Mouse (Mus musculus): ENCODE results near the gene Rnf185. TPM values are rescaled to one million over a fixed set of nuclear protein-coding genes. Genes with fewer than 3 reads are reported as not detected.

Rnf185 gene
- 40.7 and 43.9 TPM in 2 replicates for polyA plus RNA-seq (2016; fragmentation: Nextera tagmentation; extraction: Ambion mirVana)

DNA sequence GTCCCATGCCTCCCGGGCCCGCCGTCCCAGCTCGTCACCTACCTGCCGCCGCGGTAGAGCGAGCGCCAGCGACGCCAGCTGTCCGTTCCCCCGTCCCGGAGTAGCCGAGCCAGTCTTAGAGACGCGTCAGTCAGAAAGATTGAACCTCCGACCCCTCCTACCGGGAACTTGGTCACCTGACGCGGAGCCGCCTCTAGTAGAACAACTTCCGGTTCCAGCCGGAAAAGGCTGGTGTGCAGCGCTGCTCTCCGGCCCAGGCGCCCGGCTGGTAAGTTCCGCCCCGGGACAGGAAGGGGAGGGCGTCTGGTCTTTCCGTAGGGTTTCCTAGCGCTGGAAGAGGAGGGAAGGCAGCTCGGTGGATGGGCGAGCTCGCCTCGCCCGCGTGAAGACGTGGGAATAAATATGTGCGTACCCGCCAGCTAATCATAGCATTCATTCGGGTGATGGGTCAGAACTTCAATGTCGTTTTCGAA is at the start of gene Rnf185:
TSS of gene Rnf185 (minus strand) at position 197 of the 473 bp plus-strand sequence.
- peak within 1 kb of the TSS; percentile 69 for H3K9ac ChIP-seq
- no peaks in the 10 kb centered on the region for H3K27me3 ChIP-seq (replicated peaks)
- peak; percentile 97 for ATAC-seq (ENCODE audit: low FRiP score, low read depth)
- H3K4me3 ChIP-seq, result peak within 1 kb of the TSS; percentile 73
- peak within 1 kb of the TSS; percentile 93 for H3K4me2 ChIP-seq (replicated peaks)
- H3K27ac ChIP-seq, result peak within 1 kb of the TSS; percentile 60
- H3K4me1 ChIP-seq, result peaks cover 15% of the 10 kb centered on the region
- peaks cover 6% of the 10 kb centered on the region; the same call in 1 of the 2 replicates for H3K36me3 ChIP-seq
- under 1% methylated on average over 45 of the region's 45 CpGs for WGBS
- H3K9me3 ChIP-seq, result no peaks in the 10 kb centered on the region

DNA sequence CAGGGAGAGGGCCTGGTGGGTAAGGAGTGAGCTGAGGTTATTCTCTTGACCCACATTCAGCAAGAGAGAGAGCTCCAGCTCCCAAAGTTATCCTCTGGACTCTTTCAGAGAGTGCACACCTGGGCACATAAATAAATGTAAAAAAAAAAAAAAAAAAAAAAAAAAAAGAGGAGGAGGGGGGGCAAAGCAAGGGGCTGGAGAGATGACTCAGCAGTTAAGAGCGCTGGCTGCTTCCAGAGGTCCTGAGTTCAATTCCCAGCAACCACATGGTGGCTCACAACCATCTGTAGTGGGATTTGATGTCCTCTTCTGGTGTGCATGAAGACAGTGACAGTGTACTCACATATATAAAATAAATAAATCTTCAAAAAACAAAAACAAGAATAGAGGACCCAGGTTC is 45.1 kb upstream of the Rnf185 start:
- H3K36me3 ChIP-seq, result no peaks in the 10 kb centered on the region
- H3K4me3 ChIP-seq, result no peak overlapping the region
- no peaks in the 10 kb centered on the region for H3K9me3 ChIP-seq
- no peak overlapping the region for H3K9ac ChIP-seq
- H3K4me2 ChIP-seq (replicated peaks), result no peak overlapping the region
- 100% methylated on average over 1 of the region's 1 CpGs for WGBS
- ATAC-seq (ENCODE audit: low FRiP score, low read depth), result no peak
- H3K27me3 ChIP-seq (replicated peaks), result no peaks in the 10 kb centered on the region
- no peaks in the 10 kb centered on the region for H3K4me1 ChIP-seq
- H3K27ac ChIP-seq, result no peak overlapping the region

GRCm38 (mm10) chr11:3496756-3497155 is 44.6 kb upstream of the Rnf185 start:
- Histone ChIP-seq H3K36me3 (no peaks in the 10 kb centered on the region), H3K9ac (no peak overlapping the region), H3K27me3 (replicated peaks) (no peaks in the 10 kb centered on the region), H3K4me3 (no peak overlapping the region), H3K27ac (no peak overlapping the region), H3K4me1 (no peaks in the 10 kb centered on the region), H3K4me2 (replicated peaks) (no peak overlapping the region), H3K9me3 (no peaks in the 10 kb centered on the region)
- 67% methylated on average over 5 of the region's 5 CpGs for WGBS
- no peak for ATAC-seq (ENCODE audit: low FRiP score, low read depth)

- ATAC-seq (ENCODE audit: low FRiP score, low read depth), result no peak
- H3K27me3 ChIP-seq (replicated peaks), result no peaks in the 10 kb centered on the region
- H3K4me1 ChIP-seq, result no peaks in the 10 kb centered on the region
- H3K36me3 ChIP-seq, result no peaks in the 10 kb centered on the region
- no peaks in the 10 kb centered on the region for H3K9me3 ChIP-seq
- no peak overlapping the region for H3K4me2 ChIP-seq (replicated peaks)
- no peak overlapping the region for H3K4me3 ChIP-seq
- H3K27ac ChIP-seq, result no peak overlapping the region
- 94% methylated on average over 14 of the region's 14 CpGs for WGBS
- H3K9ac ChIP-seq, result no peak overlapping the region
Measured at GRCm38 (mm10) chr11:3495496-3495895, 43.3 kb upstream of the Rnf185 start.

- no peak overlapping the region for H3K4me2 ChIP-seq (replicated peaks)
- no peaks in the 10 kb centered on the region for H3K4me1 ChIP-seq
- WGBS, result 88% methylated on average over 17 of the region's 17 CpGs
- H3K4me3 ChIP-seq, result no peak overlapping the region
- no peaks in the 10 kb centered on the region for H3K36me3 ChIP-seq
- no peak overlapping the region for H3K9ac ChIP-seq
- no peak for ATAC-seq (ENCODE audit: low FRiP score, low read depth)
- H3K27ac ChIP-seq, result no peak overlapping the region
- no peaks in the 10 kb centered on the region for H3K9me3 ChIP-seq
- H3K27me3 ChIP-seq (replicated peaks), result no peaks in the 10 kb centered on the region
Measured at GRCm38 (mm10) chr11:3494857-3495256, 42.7 kb upstream of the Rnf185 start.

- no peak for ATAC-seq (ENCODE audit: low FRiP score, low read depth)
- Histone ChIP-seq H3K9ac (no peak overlapping the region), H3K4me1 (no peaks in the 10 kb centered on the region), H3K27ac (no peak overlapping the region), H3K4me2 (replicated peaks) (no peak overlapping the region), H3K9me3 (no peaks in the 10 kb centered on the region), H3K36me3 (no peaks in the 10 kb centered on the region), H3K4me3 (no peak overlapping the region), H3K27me3 (replicated peaks) (no peaks in the 10 kb centered on the region)
- WGBS, result 66% methylated on average over 4 of the region's 4 CpGs
Measured at GRCm38 (mm10) chr11:3492748-3493147, 40.6 kb upstream of the Rnf185 start.

GRCm38 (mm10) chr11:3489036-3489435 is 36.9 kb upstream of the Rnf185 start:
- Histone ChIP-seq H3K9ac (no peak overlapping the region), H3K9me3 (no peaks in the 10 kb centered on the region), H3K27ac (no peak overlapping the region), H3K27me3 (replicated peaks) (no peaks in the 10 kb centered on the region), H3K4me2 (replicated peaks) (no peak overlapping the region), H3K4me1 (no peaks in the 10 kb centered on the region), H3K4me3 (no peak overlapping the region), H3K36me3 (no peaks in the 10 kb centered on the region)
- ATAC-seq (ENCODE audit: low FRiP score, low read depth), result no peak
- 83% methylated on average over 5 of the region's 5 CpGs for WGBS

- WGBS, result 26% methylated on average over 11 of the region's 11 CpGs
- no peak within 1 kb of the TSS for H3K9ac ChIP-seq
- no peak within 1 kb of the TSS for H3K4me2 ChIP-seq (replicated peaks)
Measured at GRCm38 (mm10) chr11:3487952-3488570, 35.9 kb upstream of the Rnf185 start, which contains the start of gene Pla2g3. Pla2g3 (plus strand) TSS chr11:3488284.

DNA sequence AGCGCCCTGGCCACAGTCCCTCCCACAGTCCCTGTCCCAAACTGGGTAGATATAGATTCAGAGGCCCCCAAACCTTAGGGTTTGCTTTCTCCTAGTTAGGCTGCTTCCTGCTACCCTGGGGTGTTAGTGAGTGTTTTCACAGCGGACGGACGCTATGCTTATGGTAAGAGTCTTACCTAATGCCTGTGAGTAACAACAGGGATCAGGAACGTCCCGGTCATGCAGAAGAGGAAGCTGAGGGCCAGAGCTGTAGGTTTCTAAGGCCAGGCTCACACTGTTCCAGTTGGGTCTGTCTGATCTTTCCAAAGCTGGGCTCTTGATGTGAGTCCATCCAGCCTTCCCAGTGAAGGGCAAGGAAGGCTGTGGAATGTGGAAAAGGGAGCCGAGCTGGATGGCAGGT is 34.2 kb upstream of the Rnf185 start:
- H3K9me3 ChIP-seq, result no peaks in the 10 kb centered on the region
- no peaks in the 10 kb centered on the region for H3K4me1 ChIP-seq
- no peak overlapping the region for H3K9ac ChIP-seq
- no peaks in the 10 kb centered on the region for H3K27me3 ChIP-seq (replicated peaks)
- 79% methylated on average over 7 of the region's 7 CpGs for WGBS
- no peak overlapping the region for H3K4me2 ChIP-seq (replicated peaks)
- H3K36me3 ChIP-seq, result no peaks in the 10 kb centered on the region
- no peak for ATAC-seq (ENCODE audit: low FRiP score, low read depth)
- H3K27ac ChIP-seq, result no peak overlapping the region
- no peak overlapping the region for H3K4me3 ChIP-seq

More at GRCm38 (mm10) chr11:3487952-3488570, 35.9 kb upstream of the Rnf185 start, which contains the start of gene Pla2g3:
- H3K9me3 ChIP-seq, result no peaks in the 10 kb centered on the region
- H3K36me3 ChIP-seq, result no peaks in the 10 kb centered on the region
- no peak within 1 kb of the TSS for H3K4me3 ChIP-seq
- ATAC-seq (ENCODE audit: low FRiP score, low read depth), result no peak
- H3K4me1 ChIP-seq, result no peaks in the 10 kb centered on the region
- no peak within 1 kb of the TSS for H3K27ac ChIP-seq
- H3K27me3 ChIP-seq (replicated peaks), result no peaks in the 10 kb centered on the region

DNA sequence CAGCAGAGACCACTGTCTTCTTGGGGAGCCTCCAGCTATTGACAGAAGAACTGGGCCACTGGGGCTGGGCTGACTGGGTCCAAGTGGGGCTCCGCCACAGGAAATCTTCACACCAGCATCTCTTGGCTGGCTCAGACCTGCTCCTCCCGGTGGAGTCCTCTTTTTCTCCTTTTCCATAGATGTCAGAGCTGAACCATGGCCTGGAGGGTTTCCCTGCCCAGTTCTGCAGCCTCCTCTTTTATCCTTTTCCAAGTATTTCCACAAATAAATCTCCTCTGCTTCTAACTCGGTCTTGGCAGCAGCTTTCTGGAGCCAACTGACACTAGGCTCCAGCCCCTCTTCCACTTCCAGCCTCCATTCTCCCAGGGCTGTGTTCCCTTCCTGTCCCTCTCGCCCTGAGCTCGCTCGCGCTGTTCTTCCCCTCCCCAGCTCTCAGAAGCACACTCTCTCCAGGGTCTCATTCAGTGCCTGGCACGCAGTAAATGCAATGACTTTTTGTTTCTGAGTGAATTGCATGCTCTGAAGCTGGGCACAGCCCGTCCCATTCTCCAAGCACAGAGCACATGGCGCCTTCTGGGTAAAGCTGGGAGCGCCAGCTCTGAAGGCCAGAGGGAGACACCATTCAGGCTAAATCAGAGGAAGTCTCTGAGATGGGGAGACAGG is 31.9 kb upstream of the Rnf185 start:
- no peak for ATAC-seq (ENCODE audit: low FRiP score, low read depth)
- WGBS, result 59% methylated on average over 11 of the region's 11 CpGs
- Histone ChIP-seq H3K36me3 (no peaks in the 10 kb centered on the region), H3K4me3 (no peak overlapping the region), H3K4me1 (no peaks in the 10 kb centered on the region), H3K9me3 (no peaks in the 10 kb centered on the region), H3K9ac (no peak overlapping the region), H3K27ac (no peak overlapping the region), H3K4me2 (replicated peaks) (no peak overlapping the region), H3K27me3 (replicated peaks) (no peaks in the 10 kb centered on the region)

DNA sequence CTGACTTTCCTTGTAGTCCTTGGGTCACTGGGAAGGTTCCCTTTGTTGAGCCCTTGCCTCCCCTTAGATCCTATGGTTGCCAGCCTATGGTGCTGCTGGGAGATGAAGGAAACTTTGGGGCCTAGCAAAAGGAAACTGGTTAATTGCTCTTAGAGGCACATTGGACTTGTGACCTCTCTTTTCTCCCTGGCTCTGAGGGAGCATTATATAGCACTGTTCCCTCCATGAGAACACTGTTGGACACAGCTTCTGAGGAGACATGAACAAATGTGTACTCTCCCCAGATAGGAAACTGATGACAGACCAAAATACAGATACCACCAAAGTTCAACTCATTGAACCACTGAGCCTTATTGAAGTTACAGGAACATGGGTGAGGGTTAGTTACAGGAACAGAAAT is 23.3 kb upstream of the Rnf185 start:
- H3K4me1 ChIP-seq, result no peaks in the 10 kb centered on the region
- no peaks in the 10 kb centered on the region for H3K27me3 ChIP-seq (replicated peaks)
- H3K9me3 ChIP-seq, result no peaks in the 10 kb centered on the region
- H3K4me2 ChIP-seq (replicated peaks), result no peak overlapping the region
- no peak for ATAC-seq (ENCODE audit: low FRiP score, low read depth)
- H3K9ac ChIP-seq, result no peak overlapping the region
- H3K4me3 ChIP-seq, result no peak overlapping the region
- no peak overlapping the region for H3K27ac ChIP-seq
- no peaks in the 10 kb centered on the region for H3K36me3 ChIP-seq

GRCm38 (mm10) chr11:3474480-3475115 is 22.4 kb upstream of the Rnf185 start:
- H3K4me2 ChIP-seq (replicated peaks), result no peak overlapping the region
- 85% methylated on average over 7 of the region's 7 CpGs for WGBS
- no peaks in the 10 kb centered on the region for H3K9me3 ChIP-seq
- H3K36me3 ChIP-seq, result no peaks in the 10 kb centered on the region
- H3K4me3 ChIP-seq, result no peak overlapping the region
- no peak overlapping the region for H3K9ac ChIP-seq
- H3K27ac ChIP-seq, result no peak overlapping the region
- ATAC-seq (ENCODE audit: low FRiP score, low read depth), result no peak
- no peaks in the 10 kb centered on the region for H3K4me1 ChIP-seq
- no peaks in the 10 kb centered on the region for H3K27me3 ChIP-seq (replicated peaks)
